Mouse (Mus musculus): ENCODE results near the gene Fancc. TPM values are rescaled to one million over a fixed set of nuclear protein-coding genes. Genes with fewer than 3 reads are reported as not detected.
A peak's percentile ranks its signal among the peaks of the same experiment; 100 is the strongest.

Fancc gene
- polyA plus RNA-seq, 1 experiment from 2014 or later: 18.1 TPM

- WGBS: 100% methylated on average over 1 of the region's 1 CpGs
- no peak overlapping the region for H3K4me2 ChIP-seq (ENCODE audit: low read length)
- H3K27ac ChIP-seq (replicated peaks; ENCODE audit: low read depth, low read length): no peak overlapping the region
- no peaks in the 10 kb centered on the region for H3K36me3 ChIP-seq (ENCODE audit: control insufficient read depth, insufficient read depth, low read length)
- H3K4me1 ChIP-seq (ENCODE audit: control insufficient read depth, insufficient read depth, low read length): peaks cover 13% of the 10 kb centered on the region
- H3K9ac ChIP-seq (replicated peaks; ENCODE audit: low read length): no peak overlapping the region
- no peaks in the 10 kb centered on the region for H3K9me3 ChIP-seq (ENCODE audit: control insufficient read depth, low read length)
- H3K4me3 ChIP-seq (replicated peaks; ENCODE audit: low read depth, low read length): no peak overlapping the region
- DNase-seq (no peak), ATAC-seq (ENCODE audit: low FRiP score, low TSS enrichment) (no peak)
- no peaks in the 10 kb centered on the region for H3K27me3 ChIP-seq (ENCODE audit: control insufficient read depth, insufficient read depth, low read length)
Measured at GRCm38 (mm10) chr13:63262168-63262957, 234.7 kb downstream of the Fancc start.

- Histone ChIP-seq H3K27ac (replicated peaks; ENCODE audit: low read depth, low read length) (no peak overlapping the region), H3K9ac (replicated peaks; ENCODE audit: low read length) (no peak overlapping the region), H3K27me3 (ENCODE audit: control insufficient read depth, insufficient read depth, low read length) (no peaks in the 10 kb centered on the region), H3K4me2 (ENCODE audit: low read length) (no peak overlapping the region), H3K36me3 (ENCODE audit: control insufficient read depth, insufficient read depth, low read length) (no peaks in the 10 kb centered on the region), H3K9me3 (ENCODE audit: control insufficient read depth, low read length) (no peaks in the 10 kb centered on the region), H3K4me1 (ENCODE audit: control insufficient read depth, insufficient read depth, low read length) (peaks cover 13% of the 10 kb centered on the region), H3K4me3 (replicated peaks; ENCODE audit: low read depth, low read length) (no peak overlapping the region)
- ATAC-seq (ENCODE audit: low FRiP score, low TSS enrichment) (no peak), DNase-seq (no peak)
- 95% methylated on average over 3 of the region's 3 CpGs for WGBS
Measured at GRCm38 (mm10) chr13:63261676-63262075, 235.4 kb downstream of the Fancc start.

- no peak overlapping the region for H3K9ac ChIP-seq (replicated peaks; ENCODE audit: low read length)
- peak; percentile 61 for DNase-seq
- H3K27me3 ChIP-seq (ENCODE audit: control insufficient read depth, insufficient read depth, low read length): no peaks in the 10 kb centered on the region
Measured at GRCm38 (mm10) chr13:63260753-63261631, 236.1 kb downstream of the Fancc start.

GRCm38 (mm10) chr13:63260133-63260532, 236.9 kb downstream of the Fancc start:
- Histone ChIP-seq H3K4me3 (replicated peaks; ENCODE audit: low read depth, low read length) (no peak overlapping the region), H3K27ac (replicated peaks; ENCODE audit: low read depth, low read length) (peak overlapping the region; percentile 52; the same call in 1 of the 2 replicates), H3K36me3 (ENCODE audit: control insufficient read depth, insufficient read depth, low read length) (no peaks in the 10 kb centered on the region), H3K9me3 (ENCODE audit: control insufficient read depth, low read length) (no peaks in the 10 kb centered on the region), H3K27me3 (ENCODE audit: control insufficient read depth, insufficient read depth, low read length) (no peaks in the 10 kb centered on the region), H3K4me1 (ENCODE audit: control insufficient read depth, insufficient read depth, low read length) (peaks cover 13% of the 10 kb centered on the region), H3K4me2 (ENCODE audit: low read length) (no peak overlapping the region), H3K9ac (replicated peaks; ENCODE audit: low read length) (no peak overlapping the region)
- ATAC-seq (ENCODE audit: low FRiP score, low TSS enrichment) (no peak), DNase-seq (no peak)
- WGBS: 12% methylated on average over 4 of the region's 4 CpGs

More at GRCm38 (mm10) chr13:63260753-63261631, 236.1 kb downstream of the Fancc start:
- Histone ChIP-seq H3K9me3 (ENCODE audit: control insufficient read depth, low read length) (no peaks in the 10 kb centered on the region), H3K4me1 (ENCODE audit: control insufficient read depth, insufficient read depth, low read length) (peaks cover 13% of the 10 kb centered on the region), H3K27ac (replicated peaks; ENCODE audit: low read depth, low read length) (peak overlapping the region; percentile 52), H3K4me3 (replicated peaks; ENCODE audit: low read depth, low read length) (no peak overlapping the region), H3K36me3 (ENCODE audit: control insufficient read depth, insufficient read depth, low read length) (no peaks in the 10 kb centered on the region), H3K4me2 (ENCODE audit: low read length) (no peak overlapping the region)
- 63% methylated on average over 18 of the region's 18 CpGs for WGBS
- ATAC-seq (ENCODE audit: low FRiP score, low TSS enrichment): no peak

- Histone ChIP-seq H3K9me3 (ENCODE audit: control insufficient read depth, low read length) (no peaks in the 10 kb centered on the region), H3K4me3 (replicated peaks; ENCODE audit: low read depth, low read length) (no peak overlapping the region), H3K27me3 (ENCODE audit: control insufficient read depth, insufficient read depth, low read length) (no peaks in the 10 kb centered on the region), H3K4me1 (ENCODE audit: control insufficient read depth, insufficient read depth, low read length) (peaks cover 13% of the 10 kb centered on the region), H3K27ac (replicated peaks; ENCODE audit: low read depth, low read length) (no peak overlapping the region), H3K9ac (replicated peaks; ENCODE audit: low read length) (no peak overlapping the region), H3K4me2 (ENCODE audit: low read length) (no peak overlapping the region), H3K36me3 (ENCODE audit: control insufficient read depth, insufficient read depth, low read length) (no peaks in the 10 kb centered on the region)
- 91% methylated on average over 4 of the region's 4 CpGs for WGBS
- ATAC-seq (ENCODE audit: low FRiP score, low TSS enrichment): no peak
- DNase-seq: no peak
Measured at GRCm38 (mm10) chr13:63258671-63259070, 238.4 kb downstream of the Fancc start.

- no peak for DNase-seq
- no peak overlapping the region for H3K4me2 ChIP-seq (ENCODE audit: low read length)
- 84% methylated on average over 6 of the region's 6 CpGs for WGBS
- no peak overlapping the region for H3K9ac ChIP-seq (replicated peaks; ENCODE audit: low read length)
- H3K27me3 ChIP-seq (ENCODE audit: control insufficient read depth, insufficient read depth, low read length): no peaks in the 10 kb centered on the region
- H3K4me1 ChIP-seq (ENCODE audit: control insufficient read depth, insufficient read depth, low read length): peaks cover 13% of the 10 kb centered on the region
- no peak for ATAC-seq (ENCODE audit: low FRiP score, low TSS enrichment)
- no peak overlapping the region for H3K4me3 ChIP-seq (replicated peaks; ENCODE audit: low read depth, low read length)
- H3K9me3 ChIP-seq (ENCODE audit: control insufficient read depth, low read length): no peaks in the 10 kb centered on the region
- no peak overlapping the region for H3K27ac ChIP-seq (replicated peaks; ENCODE audit: low read depth, low read length)
- H3K36me3 ChIP-seq (ENCODE audit: control insufficient read depth, insufficient read depth, low read length): no peaks in the 10 kb centered on the region
Measured at GRCm38 (mm10) chr13:63258167-63258582, 238.9 kb downstream of the Fancc start.

GRCm38 (mm10) chr13:63256807-63257206, 240.3 kb downstream of the Fancc start:
- WGBS: 84% methylated on average over 7 of the region's 7 CpGs
- peaks cover 13% of the 10 kb centered on the region for H3K4me1 ChIP-seq (ENCODE audit: control insufficient read depth, insufficient read depth, low read length)
- no peak overlapping the region for H3K4me3 ChIP-seq (replicated peaks; ENCODE audit: low read depth, low read length)
- H3K27ac ChIP-seq (replicated peaks; ENCODE audit: low read depth, low read length): no peak overlapping the region
- ATAC-seq (ENCODE audit: low FRiP score, low TSS enrichment) (no peak), DNase-seq (no peak)
- H3K9me3 ChIP-seq (ENCODE audit: control insufficient read depth, low read length): no peaks in the 10 kb centered on the region
- H3K36me3 ChIP-seq (ENCODE audit: control insufficient read depth, insufficient read depth, low read length): no peaks in the 10 kb centered on the region
- H3K4me2 ChIP-seq (ENCODE audit: low read length): no peak overlapping the region
- no peak overlapping the region for H3K9ac ChIP-seq (replicated peaks; ENCODE audit: low read length)
- H3K27me3 ChIP-seq (ENCODE audit: control insufficient read depth, insufficient read depth, low read length): no peaks in the 10 kb centered on the region

GRCm38 (mm10) chr13:63256146-63256545, 240.9 kb downstream of the Fancc start:
- H3K4me3 ChIP-seq (replicated peaks; ENCODE audit: low read depth, low read length): no peak overlapping the region
- DNase-seq: no peak
- peaks cover 12% of the 10 kb centered on the region for H3K4me1 ChIP-seq (ENCODE audit: control insufficient read depth, insufficient read depth, low read length)
- H3K4me2 ChIP-seq (ENCODE audit: low read length): no peak overlapping the region
- ATAC-seq (ENCODE audit: low FRiP score, low TSS enrichment): no peak
- WGBS: 90% methylated on average over 6 of the region's 6 CpGs
- no peaks in the 10 kb centered on the region for H3K9me3 ChIP-seq (ENCODE audit: control insufficient read depth, low read length)
- no peak overlapping the region for H3K27ac ChIP-seq (replicated peaks; ENCODE audit: low read depth, low read length)
- no peak overlapping the region for H3K9ac ChIP-seq (replicated peaks; ENCODE audit: low read length)
- no peaks in the 10 kb centered on the region for H3K36me3 ChIP-seq (ENCODE audit: control insufficient read depth, insufficient read depth, low read length)
- H3K27me3 ChIP-seq (ENCODE audit: control insufficient read depth, insufficient read depth, low read length): no peaks in the 10 kb centered on the region
